8 mouse cellular contexts compared by ENCODE assay signal in genomic region chrX:42068875-42069257, GRCm38 (mm10). TPM values are rescaled to one million over a fixed set of nuclear protein-coding genes. Genes with fewer than 3 reads are reported as not detected.
DNase-seq lines count a peak whose midpoint lies in the region; ATAC-seq and TF ChIP-seq lines count a peak whose summit lies in the region.

No protein-coding gene starts in this region.

- no peak; the same call in 1 of the 2 replicates for ATAC-seq in hindbrain, embryonic 12.5 days (ENCODE audit: low FRiP score)
- no peak; the same call in 1 of the 2 replicates for ATAC-seq in lung, embryonic 14.5 days (ENCODE audit: insufficient read depth)

- peak overlapping the region; percentile 77 for H3K27ac ChIP-seq in spleen, adult 2 months (ENCODE audit: insufficient read depth, low read length)
- no peak overlapping the region for H3K27ac ChIP-seq in cortical plate, adult 2 months (ENCODE audit: insufficient read depth, low read length)
- H3K27ac ChIP-seq in hindbrain, embryonic 12.5 days = peak overlapping the region; percentile 89
- H3K27ac ChIP-seq in lung, embryonic 14.5 days (ENCODE audit: low read depth) = peak overlapping the region; percentile 93

- WGBS in spleen, adult 2 months = 16% methylated on average over 3 of the region's 3 CpGs
- 15% methylated on average over 3 of the region's 3 CpGs for WGBS in hindbrain, embryonic 12.5 days
- 11% methylated on average over 3 of the region's 3 CpGs for WGBS in lung, embryonic 14.5 days

- H3K36me3 ChIP-seq in spleen, adult 2 months (ENCODE audit: control insufficient read depth, insufficient read depth, low read length) = no peaks in the 10 kb centered on the region; the same call in 1 of the 2 replicates
- H3K36me3 ChIP-seq in hindbrain, embryonic 12.5 days = no peaks in the 10 kb centered on the region
- H3K36me3 ChIP-seq in lung, embryonic 14.5 days (ENCODE audit: insufficient read depth) = 0 out of 2 replicates have a peak, but pooled peaks cover under 1% of the 10 kb centered on the region

- peak overlapping the region; percentile 45 for H3K4me2 ChIP-seq in hindbrain, embryonic 12.5 days (replicated peaks)
- H3K4me2 ChIP-seq in lung, embryonic 14.5 days = peak overlapping the region; percentile 66

- peak overlapping the region; percentile 59; the same call in 1 of the 2 replicates for H3K9ac ChIP-seq in hindbrain, embryonic 12.5 days
- peak overlapping the region; percentile 49 for H3K9ac ChIP-seq in lung, embryonic 14.5 days

- peak overlapping the region; percentile 60 for H3K4me3 ChIP-seq in spleen, adult 2 months (ENCODE audit: extremely low read depth, insufficient read depth, insufficient read length)
- peak overlapping the region; percentile 66 for H3K4me3 ChIP-seq in cortical plate, adult 2 months (ENCODE audit: insufficient read depth, low read length)
- H3K4me3 ChIP-seq in hindbrain, embryonic 12.5 days = peak overlapping the region; percentile 41
- peak overlapping the region; percentile 43 for H3K4me3 ChIP-seq in lung, embryonic 14.5 days (ENCODE audit: low read depth, low read length)

- H3K9me3 ChIP-seq in hindbrain, embryonic 12.5 days (replicated peaks) = no peaks in the 10 kb centered on the region
- no peaks in the 10 kb centered on the region for H3K9me3 ChIP-seq in lung, embryonic 14.5 days (ENCODE audit: low read depth, low read length)

- no peak for TF ChIP-seq CTCF in spleen, adult 2 months (IDR thresholded peaks at IDR 0.05; ENCODE audit: extremely low read depth, insufficient read depth, insufficient read length, insufficient replicate concordance)
- TF ChIP-seq CTCF in cortical plate, adult 2 months (IDR thresholded peaks at IDR 0.05; ENCODE audit: extremely low read depth, insufficient read depth, low read length) = no peak
- no peak for TF ChIP-seq CTCF in lung, embryonic 14.5 days (IDR thresholded peaks at IDR 0.05; ENCODE audit: low read depth)

- no peak for TF ChIP-seq POLR2A in spleen, adult 2 months (IDR thresholded peaks at IDR 0.05; ENCODE audit: low read depth, low read length)
- no peak for TF ChIP-seq POLR2A in cortical plate, adult 2 months (IDR thresholded peaks at IDR 0.05; ENCODE audit: extremely low read depth, insufficient read depth, low read length)

- no peaks in the 10 kb centered on the region for H3K27me3 ChIP-seq in spleen, adult 2 months (ENCODE audit: control insufficient read depth, insufficient read depth, low read length)
- no peaks in the 10 kb centered on the region for H3K27me3 ChIP-seq in hindbrain, embryonic 12.5 days
- no peaks in the 10 kb centered on the region for H3K27me3 ChIP-seq in lung, embryonic 14.5 days (ENCODE audit: insufficient read depth, low read length)

- peak in 1 of 2 experiments; percentile 7 for DNase-seq in spleen, adult 2 months (ENCODE audit: low read depth in 1 of 2, low spot score in 2 of 2)
- no peak for DNase-seq in spleen, adult 12 weeks (ENCODE audit: low spot score)
- peak; percentile 27 for DNase-seq in lung, embryonic 14.5 days
- DNase-seq in skeletal muscle tissue, adult 2 months (ENCODE audit: low read depth, low spot score) = peak; percentile 14
- no peak for DNase-seq in adrenal gland, postnatal 10 days
- no peak for DNase-seq in gastrocnemius, postnatal 4 days (ENCODE audit: low spot score in 2 of 2)

- H3K4me1 ChIP-seq in spleen, adult 2 months (ENCODE audit: control insufficient read depth, insufficient read depth, insufficient read length) = 0 out of 2 replicates have a peak, but pooled peaks cover 2% of the 10 kb centered on the region
- H3K4me1 ChIP-seq in cortical plate, adult 2 months (ENCODE audit: control insufficient read depth, insufficient read depth, low read length) = no peaks in the 10 kb centered on the region
- no peaks in the 10 kb centered on the region; the same call in 1 of the 2 replicates for H3K4me1 ChIP-seq in hindbrain, embryonic 12.5 days
- no peaks in the 10 kb centered on the region for H3K4me1 ChIP-seq in lung, embryonic 14.5 days (ENCODE audit: insufficient read depth)

RNA-seq across cellular contexts. Expression of gene Xiap, which starts 9.4 kb away (rescaled TPM):
- polyA plus RNA-seq in spleen, adult 2 months (2012; rRNA removed) = 3.6 and 6.5 TPM in 2 replicates
- 35.0 and 36.2 TPM in 2 replicates for polyA plus RNA-seq in cortical plate, adult 2 months (2012; rRNA removed)
- polyA plus RNA-seq in hindbrain, embryonic 12.5 days (2016; fragmentation: Nextera tagmentation; extraction: Ambion mirVana) = 11.5 and 12.3 TPM in 2 replicates
- polyA plus RNA-seq in lung, embryonic 14.5 days (2014; fragmentation: Nextera tagmentation; extraction: Ambion mirVana) = 20.8 and 23.0 TPM in 2 replicates
- 10 to 100 TPM; 55.9 to 60.1 TPM for total RNA-seq in adrenal gland, postnatal 10 days (2021)
- 10 to 100 TPM; 34.2 to 35.8 TPM for total RNA-seq in gastrocnemius, postnatal 4 days (2021)

Comparison
In these comparisons a context has a peak if more than half of its experiments do, and no peak if none do; other contexts are left out.
1. DNase-seq: peak in lung, embryonic 14.5 days (single experiment) and skeletal muscle tissue, adult 2 months (single experiment); none in spleen, adult 12 weeks (single experiment), adrenal gland, postnatal 10 days (single experiment) and gastrocnemius, postnatal 4 days (0 of 2).
2. Peak in every context shown above with its lines, with median percentiles within 50 percentile points of each other: H3K4me3 ChIP-seq.